Mouse (Mus musculus): ENCODE measurements at regions not wholly inside any gene's neighbourhood (a gene's known extent, or its start where the extent isn't known, plus 50 kb on each side); places are given as distances from the start of the nearest gene placed in this dataset.
A peak's percentile ranks its signal among the peaks of the same experiment; 100 is the strongest.

DNA sequence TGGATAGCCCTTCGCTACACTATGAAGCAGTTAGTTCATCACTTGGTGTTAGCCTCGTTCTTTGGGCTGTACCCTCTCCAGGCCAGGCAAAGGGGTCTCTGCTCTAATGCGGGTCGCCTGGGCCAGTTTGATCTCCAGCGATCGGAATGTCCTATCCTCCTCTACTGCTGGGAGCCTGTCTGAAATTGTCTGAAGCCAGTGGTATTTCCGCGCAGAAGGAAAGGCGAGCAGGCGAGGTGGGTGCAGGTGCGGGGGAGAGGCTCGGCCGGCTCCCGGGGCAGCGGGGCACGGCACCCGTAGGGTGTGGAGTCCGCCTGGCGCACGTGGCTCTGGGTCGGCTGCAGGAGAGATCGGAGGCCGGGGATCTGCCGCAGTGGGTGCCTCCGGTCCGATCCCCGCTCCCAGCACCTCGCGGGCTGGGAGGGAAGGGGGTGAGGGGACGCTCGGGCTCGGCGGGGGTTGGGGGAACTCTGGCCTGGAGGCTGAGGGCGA, 111.8 kb upstream of the Six2 start:
- Histone ChIP-seq H3K27me3 (peaks cover 80% of the 10 kb centered on the region), H3K36me3 (replicated peaks) (no peaks in the 10 kb centered on the region), H3K4me1 (replicated peaks) (peaks cover 6% of the 10 kb centered on the region), H3K9me3 (replicated peaks) (no peaks in the 10 kb centered on the region), H3K9ac (no peak overlapping the region), H3K4me3 (replicated peaks) (peak overlapping the region; percentile 35), H3K27ac (replicated peaks) (no peak overlapping the region), H3K4me2 (peak overlapping the region; percentile 52)
- WGBS (ENCODE audit: insufficient replicate concordance) = 1% methylated on average over 33 of the region's 34 CpGs
- ATAC-seq (ENCODE audit: insufficient read depth) = no peak

DNA sequence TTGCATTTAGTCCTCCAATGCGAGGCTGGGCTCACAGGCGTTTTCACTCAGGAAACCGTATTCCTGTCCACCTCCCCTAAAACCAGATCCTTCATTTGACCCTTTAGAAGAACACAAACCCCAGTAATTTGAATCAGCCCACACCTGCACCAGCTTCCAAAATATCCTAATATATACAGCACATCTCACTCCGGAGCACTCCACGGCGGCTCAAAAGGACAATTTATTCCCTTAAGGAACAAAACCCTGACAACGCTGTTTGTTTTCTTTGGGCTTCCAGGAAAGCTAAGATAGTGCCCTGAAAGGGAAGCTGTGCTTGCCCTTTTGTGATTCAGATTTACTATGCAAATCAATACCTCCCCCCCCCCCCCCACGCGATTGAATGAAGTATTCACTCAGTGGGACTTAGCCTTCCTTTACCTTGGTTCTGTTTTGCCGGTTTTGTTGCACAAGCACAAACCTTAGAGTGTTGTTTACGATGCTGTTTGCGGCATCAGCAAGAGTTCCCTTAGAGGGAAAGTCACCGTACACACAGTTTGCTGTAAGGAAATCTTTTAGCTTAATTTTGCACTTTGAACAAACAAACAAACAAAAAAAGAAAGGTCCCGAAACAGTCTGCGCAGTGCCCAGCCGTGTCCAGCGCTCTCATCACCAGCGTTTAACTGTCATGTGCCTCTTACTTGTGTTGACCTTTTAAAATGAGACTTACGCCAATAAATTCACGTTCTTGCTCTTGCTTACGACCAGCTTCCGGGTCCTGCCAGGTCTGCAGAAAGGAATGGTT, 111.2 kb upstream of the Six2 start:
- no peak for ATAC-seq (ENCODE audit: insufficient read depth)
- peak overlapping the region; percentile 52 for H3K4me2 ChIP-seq
- no peak overlapping the region for H3K27ac ChIP-seq (replicated peaks)
- 1% methylated on average over 22 of the region's 22 CpGs for WGBS (ENCODE audit: insufficient replicate concordance)
- no peaks in the 10 kb centered on the region for H3K36me3 ChIP-seq (replicated peaks)
- H3K4me3 ChIP-seq (replicated peaks) = peak overlapping the region; percentile 35
- no peak overlapping the region for H3K9ac ChIP-seq
- H3K4me1 ChIP-seq (replicated peaks) = peaks cover 6% of the 10 kb centered on the region
- H3K27me3 ChIP-seq = peaks cover 85% of the 10 kb centered on the region
- no peaks in the 10 kb centered on the region for H3K9me3 ChIP-seq (replicated peaks)

DNA sequence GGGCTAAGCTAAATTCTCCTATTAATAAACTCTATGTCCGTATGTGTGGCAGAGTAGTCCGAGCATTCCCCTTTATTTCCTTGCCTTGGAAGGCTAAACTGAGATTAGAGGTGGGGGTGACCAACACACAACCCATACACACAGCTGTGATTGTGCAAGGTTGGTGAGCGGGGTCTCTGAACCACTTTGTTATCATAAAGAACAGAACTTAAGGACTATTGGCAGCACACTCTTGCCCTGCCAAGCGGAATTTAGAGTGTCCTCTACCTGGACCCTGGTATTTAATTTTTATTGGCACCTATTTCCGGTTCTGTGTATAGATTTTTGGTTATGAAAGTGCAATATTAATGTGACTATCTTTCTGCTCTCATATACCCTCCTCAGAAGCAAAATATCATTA, 109.7 kb upstream of the Six2 start:
- WGBS (ENCODE audit: insufficient replicate concordance) = 59% methylated on average over 5 of the region's 5 CpGs
- no peak overlapping the region for H3K4me3 ChIP-seq (replicated peaks)
- ATAC-seq (ENCODE audit: insufficient read depth) = no peak
- no peaks in the 10 kb centered on the region for H3K36me3 ChIP-seq (replicated peaks)
- H3K4me1 ChIP-seq (replicated peaks) = peaks cover 6% of the 10 kb centered on the region
- no peaks in the 10 kb centered on the region for H3K9me3 ChIP-seq (replicated peaks)
- peaks cover 84% of the 10 kb centered on the region for H3K27me3 ChIP-seq
- H3K9ac ChIP-seq = no peak overlapping the region
- H3K27ac ChIP-seq (replicated peaks) = no peak overlapping the region
- H3K4me2 ChIP-seq = no peak overlapping the region

DNA sequence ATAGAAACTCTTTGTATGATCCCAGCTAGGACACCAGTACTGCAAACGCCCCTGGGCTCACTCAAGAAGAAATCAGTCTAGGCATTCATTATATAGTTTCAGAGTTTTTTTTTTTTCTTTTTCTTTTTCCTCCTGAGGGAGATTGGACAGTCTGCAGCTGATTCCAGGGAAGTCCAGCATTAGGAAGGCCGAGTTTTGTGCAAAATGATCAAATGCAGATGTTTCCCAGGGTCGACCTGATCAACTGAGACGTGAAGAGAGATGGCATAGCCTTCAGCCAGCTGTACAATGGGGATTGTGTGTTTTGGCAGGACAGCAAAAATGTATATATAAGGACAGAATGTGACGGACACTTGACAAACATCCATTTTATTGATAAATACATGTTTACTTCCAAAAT, 107.7 kb upstream of the Six2 start:
- Histone ChIP-seq H3K9ac (no peak overlapping the region), H3K9me3 (replicated peaks) (no peaks in the 10 kb centered on the region), H3K4me2 (no peak overlapping the region), H3K27ac (replicated peaks) (no peak overlapping the region), H3K4me3 (replicated peaks) (no peak overlapping the region), H3K27me3 (peaks cover 81% of the 10 kb centered on the region), H3K4me1 (replicated peaks) (peaks cover 6% of the 10 kb centered on the region), H3K36me3 (replicated peaks) (no peaks in the 10 kb centered on the region)
- ATAC-seq (ENCODE audit: insufficient read depth) = no peak
- 43% methylated on average over 5 of the region's 5 CpGs for WGBS (ENCODE audit: insufficient replicate concordance)

DNA sequence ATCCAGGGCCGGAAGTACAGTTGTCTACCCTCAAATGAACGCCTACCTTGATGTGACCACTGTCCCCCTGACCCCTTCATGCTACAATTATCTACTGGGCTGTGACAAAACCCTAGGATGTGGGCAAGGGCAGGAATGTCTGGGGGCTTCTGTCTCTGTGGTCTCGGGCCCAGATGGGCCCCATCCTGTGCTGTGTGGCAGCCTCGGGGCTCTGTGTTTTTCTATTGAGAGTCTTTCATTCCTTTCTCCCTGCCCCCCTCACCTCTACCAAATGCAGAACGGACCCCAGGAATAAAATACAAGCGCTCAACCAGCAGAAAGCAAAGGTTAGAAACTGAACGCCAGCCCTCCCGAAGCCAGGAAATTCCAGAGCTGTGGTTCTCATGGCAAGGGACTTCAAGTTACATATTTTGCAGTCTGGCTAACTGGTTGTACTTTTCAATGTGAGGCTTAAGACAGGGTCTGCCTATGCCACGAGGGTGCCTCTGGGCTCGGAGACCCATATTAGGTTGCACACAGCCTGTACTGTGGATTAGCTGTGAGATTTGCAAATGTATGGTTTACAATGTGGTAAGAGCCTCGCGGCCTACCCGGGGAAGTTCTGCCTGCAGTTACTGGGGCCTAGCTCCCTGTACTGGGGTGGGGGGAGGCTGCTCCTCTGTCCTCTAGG, 97.7 kb upstream of the Six2 start:
- H3K27ac ChIP-seq (replicated peaks) = no peak overlapping the region
- H3K27me3 ChIP-seq = peaks cover 3% of the 10 kb centered on the region; the same call in 1 of the 2 replicates
- no peak overlapping the region for H3K9ac ChIP-seq
- no peaks in the 10 kb centered on the region for H3K36me3 ChIP-seq (replicated peaks)
- no peak for ATAC-seq (ENCODE audit: insufficient read depth)
- H3K4me3 ChIP-seq (replicated peaks) = no peak overlapping the region
- H3K4me1 ChIP-seq (replicated peaks) = no peaks in the 10 kb centered on the region
- no peak overlapping the region for H3K4me2 ChIP-seq
- WGBS (ENCODE audit: insufficient replicate concordance) = 53% methylated on average over 13 of the region's 13 CpGs
- no peaks in the 10 kb centered on the region for H3K9me3 ChIP-seq (replicated peaks)

DNA sequence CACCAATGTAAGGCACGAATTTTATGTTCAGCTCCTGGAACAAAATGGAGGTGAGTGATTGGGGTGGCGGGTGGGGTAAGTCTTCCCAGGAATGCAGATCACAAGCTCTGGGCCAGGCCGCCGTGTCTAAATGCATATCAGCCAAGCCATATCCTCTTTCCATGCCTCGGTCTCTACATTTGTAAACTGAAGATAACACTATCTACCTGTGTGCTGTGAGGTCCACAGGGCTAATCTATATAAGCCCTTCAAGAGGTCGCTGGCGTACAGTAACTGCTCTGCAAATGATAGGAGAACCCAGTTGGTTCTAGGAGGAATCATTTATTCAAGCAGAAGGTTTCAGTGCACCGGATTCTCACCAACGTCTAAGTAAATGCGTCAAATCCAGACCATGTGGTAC, 92.4 kb upstream of the Six2 start:
- H3K27ac ChIP-seq (replicated peaks) = no peak overlapping the region
- H3K27me3 ChIP-seq = peaks cover 2% of the 10 kb centered on the region; the same call in 1 of the 2 replicates
- H3K9ac ChIP-seq = no peak overlapping the region
- no peak for ATAC-seq (ENCODE audit: insufficient read depth)
- no peaks in the 10 kb centered on the region for H3K4me1 ChIP-seq (replicated peaks)
- no peak overlapping the region for H3K4me2 ChIP-seq
- 56% methylated on average over 10 of the region's 10 CpGs for WGBS (ENCODE audit: insufficient replicate concordance)
- H3K4me3 ChIP-seq (replicated peaks) = no peak overlapping the region
- no peaks in the 10 kb centered on the region for H3K9me3 ChIP-seq (replicated peaks)
- H3K36me3 ChIP-seq (replicated peaks) = no peaks in the 10 kb centered on the region

DNA sequence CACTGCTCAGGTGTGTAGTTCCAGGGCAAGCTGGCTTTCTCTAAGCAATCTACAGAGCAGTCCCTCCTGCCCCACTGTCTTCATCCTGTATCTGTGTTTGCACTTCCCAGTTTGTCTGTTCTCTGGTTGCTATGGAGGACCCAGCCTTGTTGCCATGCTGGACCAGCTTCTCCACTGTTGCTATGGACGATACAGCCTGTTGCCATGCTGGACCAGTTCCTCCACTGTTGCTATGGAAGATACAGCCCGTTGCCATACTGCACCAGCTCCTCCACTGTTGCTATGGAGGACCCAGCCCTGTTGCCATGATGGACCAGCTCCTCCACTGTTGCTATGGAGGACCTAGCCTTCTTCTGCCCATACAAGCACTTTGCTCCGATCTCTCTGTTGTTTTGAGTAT, 88.8 kb upstream of the Six2 start:
- H3K36me3 ChIP-seq (replicated peaks) = no peaks in the 10 kb centered on the region
- H3K4me1 ChIP-seq (replicated peaks) = no peaks in the 10 kb centered on the region
- H3K27me3 ChIP-seq = peaks cover 7% of the 10 kb centered on the region; the same call in 1 of the 2 replicates
- no peak overlapping the region for H3K4me2 ChIP-seq
- no peak overlapping the region for H3K9ac ChIP-seq
- H3K9me3 ChIP-seq (replicated peaks) = no peaks in the 10 kb centered on the region
- 48% methylated on average over 3 of the region's 3 CpGs for WGBS (ENCODE audit: insufficient replicate concordance)
- no peak overlapping the region for H3K27ac ChIP-seq (replicated peaks)
- ATAC-seq (ENCODE audit: insufficient read depth) = no peak
- no peak overlapping the region for H3K4me3 ChIP-seq (replicated peaks)

DNA sequence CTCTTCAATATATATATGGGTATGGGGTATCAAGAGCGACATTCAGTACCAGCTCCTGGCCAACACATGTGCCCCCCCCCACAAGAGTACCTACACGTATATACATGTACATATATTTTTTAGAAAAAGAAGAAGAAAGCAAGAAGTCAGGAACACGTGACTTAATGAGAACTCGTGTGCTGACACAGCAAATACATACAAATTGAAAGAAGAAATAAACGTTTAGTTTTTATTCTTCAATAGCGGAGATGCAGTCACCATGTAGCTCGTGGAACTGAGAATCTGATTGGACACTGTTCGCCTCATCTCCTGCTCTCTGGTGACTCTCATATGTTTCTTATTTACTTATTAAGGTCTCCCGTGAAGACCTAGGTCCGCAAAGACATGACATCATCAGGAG, 80.3 kb upstream of the Six2 start:
- ATAC-seq (ENCODE audit: insufficient read depth) = no peak
- 0 out of 2 replicates have a peak, but pooled peaks cover 4% of the 10 kb centered on the region for H3K4me1 ChIP-seq (replicated peaks)
- no peaks in the 10 kb centered on the region for H3K27me3 ChIP-seq
- H3K4me3 ChIP-seq (replicated peaks) = no peak overlapping the region
- H3K36me3 ChIP-seq (replicated peaks) = no peaks in the 10 kb centered on the region
- H3K9me3 ChIP-seq (replicated peaks) = no peaks in the 10 kb centered on the region
- 70% methylated on average over 10 of the region's 10 CpGs for WGBS (ENCODE audit: insufficient replicate concordance)
- H3K9ac ChIP-seq = no peak overlapping the region
- no peak overlapping the region for H3K27ac ChIP-seq (replicated peaks)
- H3K4me2 ChIP-seq = no peak overlapping the region

DNA sequence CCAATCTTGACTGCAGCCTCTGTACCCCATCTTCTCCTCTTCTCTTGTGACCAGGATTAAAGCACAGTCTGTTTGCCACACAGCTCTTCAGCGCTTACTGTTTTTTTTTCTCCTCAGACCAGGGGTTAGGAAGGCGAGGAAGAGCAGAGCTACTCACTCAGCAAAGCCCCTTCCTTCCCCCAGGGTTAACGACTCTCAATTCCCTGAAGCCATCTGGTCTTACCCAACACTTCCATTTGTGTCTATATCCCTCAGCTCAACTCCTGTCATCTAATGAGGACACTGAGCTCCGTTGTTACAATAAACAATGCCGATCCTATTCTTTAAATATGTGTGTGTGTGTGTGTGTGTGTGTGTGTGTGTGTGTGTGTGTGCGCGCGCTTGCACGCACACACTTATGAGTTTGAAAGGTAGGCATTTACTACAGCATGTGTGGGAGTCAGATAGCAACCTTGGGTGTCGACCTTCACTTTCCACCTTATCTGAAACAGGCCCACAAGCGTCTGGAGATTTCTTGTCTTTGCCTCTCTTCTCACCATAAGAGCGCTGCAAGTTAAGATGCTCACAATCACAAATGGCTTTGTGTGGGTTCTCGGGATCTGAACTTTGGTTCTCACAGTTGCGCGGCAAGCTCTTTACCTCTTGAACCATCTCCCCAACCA, 79.3 kb upstream of the Six2 start:
- H3K4me2 ChIP-seq = no peak overlapping the region
- 57% methylated on average over 15 of the region's 15 CpGs for WGBS (ENCODE audit: insufficient replicate concordance)
- no peak overlapping the region for H3K9ac ChIP-seq
- no peaks in the 10 kb centered on the region for H3K36me3 ChIP-seq (replicated peaks)
- no peak for ATAC-seq (ENCODE audit: insufficient read depth)
- H3K27ac ChIP-seq (replicated peaks) = no peak overlapping the region
- H3K4me1 ChIP-seq (replicated peaks) = 0 out of 2 replicates have a peak, but pooled peaks cover 4% of the 10 kb centered on the region
- no peaks in the 10 kb centered on the region for H3K9me3 ChIP-seq (replicated peaks)
- no peaks in the 10 kb centered on the region for H3K27me3 ChIP-seq
- no peak overlapping the region for H3K4me3 ChIP-seq (replicated peaks)

DNA sequence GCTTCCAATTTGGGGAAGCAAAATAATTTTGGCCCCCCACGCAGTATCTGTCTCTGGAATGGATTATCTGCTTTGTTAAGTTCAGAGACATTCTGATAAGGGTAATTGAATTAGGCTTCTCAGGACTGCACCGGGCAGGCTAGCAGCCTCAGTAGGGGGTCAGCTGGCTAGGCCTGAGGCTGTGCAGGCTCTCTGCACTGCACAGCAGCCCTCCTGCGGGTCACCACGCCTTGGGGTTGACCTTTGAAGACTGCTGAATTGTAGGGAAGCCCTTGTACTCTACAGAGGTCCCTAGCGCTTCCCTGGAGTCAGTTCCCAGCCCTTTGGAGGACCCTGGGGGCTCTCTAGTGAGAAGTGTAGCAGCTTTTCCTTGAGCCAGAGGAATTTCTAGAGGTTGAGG, 78.5 kb upstream of the Six2 start:
- H3K36me3 ChIP-seq (replicated peaks) = no peaks in the 10 kb centered on the region
- H3K27me3 ChIP-seq = no peaks in the 10 kb centered on the region
- H3K4me3 ChIP-seq (replicated peaks) = no peak overlapping the region
- no peaks in the 10 kb centered on the region for H3K9me3 ChIP-seq (replicated peaks)
- H3K27ac ChIP-seq (replicated peaks) = no peak overlapping the region
- no peak for ATAC-seq (ENCODE audit: insufficient read depth)
- no peak overlapping the region for H3K9ac ChIP-seq
- WGBS (ENCODE audit: insufficient replicate concordance) = 29% methylated on average over 5 of the region's 5 CpGs
- no peak overlapping the region for H3K4me2 ChIP-seq
- 0 out of 2 replicates have a peak, but pooled peaks cover 4% of the 10 kb centered on the region for H3K4me1 ChIP-seq (replicated peaks)

DNA sequence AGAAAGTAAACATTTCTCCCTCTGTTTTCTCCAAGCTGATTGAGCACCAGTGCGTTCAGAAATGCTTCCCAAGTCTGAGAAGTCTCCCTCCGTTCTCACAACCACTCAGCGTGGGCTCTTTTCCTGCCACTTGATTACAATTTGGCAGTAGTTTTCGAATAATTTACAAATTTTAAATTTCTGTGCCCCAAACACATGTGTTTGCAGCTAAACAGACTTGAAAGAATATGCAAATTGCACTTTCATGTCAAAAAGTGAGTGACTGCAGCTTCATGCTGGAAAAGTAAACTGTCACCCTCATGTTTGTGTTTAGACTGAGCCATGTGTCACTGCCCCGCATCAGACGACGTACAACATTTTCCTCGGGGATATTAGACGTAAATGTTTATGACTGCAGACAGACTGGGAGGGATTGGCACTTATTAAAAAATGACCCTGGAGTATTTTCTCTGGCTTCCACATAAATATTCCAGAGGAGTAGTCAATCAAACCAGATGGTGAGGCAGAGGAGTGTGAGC, 70.6 kb upstream of the Six2 start:
- no peaks in the 10 kb centered on the region for H3K27me3 ChIP-seq
- no peaks in the 10 kb centered on the region for H3K9me3 ChIP-seq (replicated peaks)
- no peak overlapping the region for H3K4me2 ChIP-seq
- 61% methylated on average over 9 of the region's 9 CpGs for WGBS (ENCODE audit: insufficient replicate concordance)
- H3K4me3 ChIP-seq (replicated peaks) = no peak overlapping the region
- no peak for ATAC-seq (ENCODE audit: insufficient read depth)
- H3K9ac ChIP-seq = no peak overlapping the region
- no peaks in the 10 kb centered on the region for H3K4me1 ChIP-seq (replicated peaks)
- H3K36me3 ChIP-seq (replicated peaks) = no peaks in the 10 kb centered on the region
- H3K27ac ChIP-seq (replicated peaks) = no peak overlapping the region
